Mouse (Mus musculus) stomach, embryonic 14.5 days (tissue): ENCODE data around the gene Sec61a2. TPM values are rescaled to one million over a fixed set of nuclear protein-coding genes. Genes with fewer than 3 reads are reported as not detected.
A peak's percentile ranks its signal among the peaks of the same experiment; 100 is the strongest.

ENCODE experiments used
- ATAC-seq: fragments of 200-750 bp; cut with Nextera tagmentation; 2 replicates; pipeline ENCODE4 v1.8.0; 2017; ENCODE audit warnings: low read depth, moderate TSS enrichment; ENCODE audit not compliant: insufficient number of reproducible peaks, insufficient read depth, low FRiP score
- H3K27ac ChIP-seq: fragments of 300-500 bp; sonication (generic); 2 replicates; pipeline ENCODE4 v1.5.1; 2014; ENCODE audit warnings: mild to moderate bottlenecking, low read length, moderate library complexity, mixed read lengths
- H3K27me3 ChIP-seq: fragments of 300-500 bp; sonication (generic); 2 replicates; pipeline ENCODE4 v1.6.1; 2014; ENCODE audit warnings: low read length, control low read depth, mixed read lengths; ENCODE audit not compliant: control insufficient read depth, insufficient read depth
- H3K36me3 ChIP-seq: fragments of 300-500 bp; sonication (generic); 2 replicates; pipeline ENCODE4 v1.6.1; 2014; ENCODE audit warnings: mild to moderate bottlenecking, control low read depth, low read length, moderate library complexity, mixed read lengths; ENCODE audit not compliant: control insufficient read depth, insufficient read depth
- H3K4me1 ChIP-seq: fragments of 300-500 bp; sonication (generic); 2 replicates; pipeline ENCODE4 v1.6.1; 2014; ENCODE audit warnings: low read length, control low read depth, mixed read lengths; ENCODE audit not compliant: control insufficient read depth, insufficient read depth
- H3K4me2 ChIP-seq: fragments of 300-500 bp; sonication (generic); replicated peaks from 2 replicates; pipeline ENCODE4 v1.6.1; 2014; ENCODE audit warnings: low read depth, low read length, control low read depth
- H3K4me3 ChIP-seq: fragments of 300-500 bp; sonication (generic); 2 replicates; pipeline ENCODE4 v1.5.1; 2014; ENCODE audit warnings: low read depth, low read length, control low read depth
- H3K9ac ChIP-seq: fragments of 300-500 bp; sonication (generic); replicated peaks from 2 replicates; pipeline ENCODE4 v1.6.1; 2014; ENCODE audit warnings: low read depth, mild to moderate bottlenecking, control low read depth, low read length, moderate library complexity, mixed read lengths
- H3K9me3 ChIP-seq: fragments of 300-500 bp; sonication (generic); 2 replicates; pipeline ENCODE4 v1.6.1; 2016; ENCODE audit warnings: low read depth, low read length, control low read depth; ENCODE audit not compliant: control insufficient read depth
- WGBS: fragments of 180-500 bp; shearing (Covaris S2); extraction: QIAGEN DNeasy Blood & Tissue Kit; methylation state at CpG from one replicate; pipeline ENCODE4 v1.1.7; 2014; 5-methylcytosine and 5-hydroxymethylcytosine counted together
- polyA plus RNA-seq: library from polyadenylated mRNA; unstranded; fragments of >200 nt; fragmentation: Nextera tagmentation; extraction: Ambion mirVana; gene quantifications from 2 replicates; pipeline ENCODE4 v1.2.1, GENCODE M21; 2014

Gene Sec61a2
- 90.0 and 99.8 TPM in 2 replicates for polyA plus RNA-seq

- under 1% methylated on average over 62 of the region's 62 CpGs for WGBS
- Histone ChIP-seq H3K4me1 (no peaks in the 10 kb centered on the region), H3K36me3 (peaks cover 9% of the 10 kb centered on the region), H3K9ac (peak within 1 kb of the TSS; percentile 93), H3K27me3 (no peaks in the 10 kb centered on the region), H3K27ac (peak within 1 kb of the TSS; percentile 76; the same call in 1 of the 2 replicates), H3K4me3 (peak within 1 kb of the TSS; percentile 81), H3K4me2 (peak within 1 kb of the TSS; percentile 48), H3K9me3 (no peaks in the 10 kb centered on the region)
- ATAC-seq: peak; percentile 98
These were observed at the start of gene Sec61a2 for GRCm38 (mm10) chr2:5894843-5895570. Gene Sec61a2, minus strand, starts transcription at chr2:5895432.

DNA sequence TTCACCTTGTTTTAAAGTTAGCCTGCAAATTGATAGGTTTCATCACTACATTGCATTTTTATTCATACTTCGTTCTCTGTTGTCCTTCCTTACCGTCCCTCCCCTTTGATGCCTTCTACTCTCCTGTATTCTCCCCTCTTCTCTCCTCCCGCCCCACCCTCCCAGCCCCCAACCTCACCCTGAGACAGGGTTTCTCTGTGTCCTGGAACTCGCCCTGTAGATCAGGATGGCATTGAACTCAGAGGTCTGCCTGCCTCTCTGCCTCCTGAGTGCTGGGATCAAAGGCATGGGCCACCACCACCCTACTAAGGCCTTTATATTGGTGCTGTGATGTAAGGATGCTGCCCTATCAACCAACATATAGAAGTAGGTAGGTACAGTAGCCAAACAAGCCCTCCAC lies 47.8 kb upstream of the Sec61a2 start:
- WGBS: 32% methylated on average over 4 of the region's 4 CpGs
- H3K9me3 ChIP-seq: no peaks in the 10 kb centered on the region
- no peaks in the 10 kb centered on the region for H3K27me3 ChIP-seq
- no peaks in the 10 kb centered on the region for H3K36me3 ChIP-seq
- no peaks in the 10 kb centered on the region for H3K4me1 ChIP-seq
- H3K4me3 ChIP-seq: peak overlapping the region; percentile 49
- no peak overlapping the region for H3K9ac ChIP-seq
- peak overlapping the region; percentile 63 for H3K4me2 ChIP-seq
- no peak for ATAC-seq
- no peak overlapping the region for H3K27ac ChIP-seq

GRCm38 (mm10) chr2:5942416-5943032 lies 47.3 kb upstream of the Sec61a2 start, which contains the start of gene Dhtkd1:
Gene Dhtkd1, minus strand, starts transcription at chr2:5942792.
- H3K9ac ChIP-seq: peak within 1 kb of the TSS; percentile 55
- peak; percentile 92 for ATAC-seq
- H3K4me2 ChIP-seq: peak within 1 kb of the TSS; percentile 63
- no peaks in the 10 kb centered on the region for H3K4me1 ChIP-seq
- H3K27me3 ChIP-seq: no peaks in the 10 kb centered on the region
- no peaks in the 10 kb centered on the region for H3K9me3 ChIP-seq
- H3K36me3 ChIP-seq: no peaks in the 10 kb centered on the region
- no peak within 1 kb of the TSS for H3K27ac ChIP-seq
- peak within 1 kb of the TSS; percentile 49 for H3K4me3 ChIP-seq
- WGBS: under 1% methylated on average over 36 of the region's 36 CpGs

DNA sequence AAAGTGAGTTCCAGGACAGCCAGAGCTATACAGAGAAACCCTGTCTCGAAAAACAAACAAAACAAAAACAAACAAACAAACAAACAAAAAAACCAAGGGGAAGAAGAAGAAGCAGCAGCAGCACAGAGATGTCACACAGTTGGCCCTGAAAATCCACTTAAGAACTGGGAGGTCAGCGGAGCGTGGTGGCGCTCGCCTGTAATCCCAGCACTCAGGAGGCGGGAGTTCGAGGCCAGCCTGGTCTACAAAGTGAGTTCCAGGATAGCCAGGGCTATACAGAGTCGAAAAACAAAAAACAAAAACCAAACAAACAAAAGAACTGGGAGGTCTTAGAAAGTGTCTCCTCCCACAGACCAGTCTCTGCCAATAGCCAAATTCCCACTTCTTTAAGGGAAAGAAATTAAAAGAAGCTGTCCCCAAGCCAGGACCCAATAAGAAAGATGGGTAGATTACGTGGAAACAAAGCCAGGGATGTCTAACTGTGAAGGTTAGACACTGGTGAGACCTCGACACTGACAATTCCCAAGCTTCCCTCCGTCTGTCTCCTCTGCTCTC lies 46.7 kb upstream of the Sec61a2 start:
- WGBS: 60% methylated on average over 11 of the region's 11 CpGs
- peak overlapping the region; percentile 49 for H3K4me3 ChIP-seq
- no peak overlapping the region for H3K27ac ChIP-seq
- no peaks in the 10 kb centered on the region for H3K9me3 ChIP-seq
- no peaks in the 10 kb centered on the region for H3K36me3 ChIP-seq
- H3K4me2 ChIP-seq: peak overlapping the region; percentile 63
- ATAC-seq: no peak
- H3K4me1 ChIP-seq: no peaks in the 10 kb centered on the region
- H3K27me3 ChIP-seq: no peaks in the 10 kb centered on the region
- H3K9ac ChIP-seq: peak overlapping the region; percentile 55; the same call in 1 of the 2 replicates

DNA sequence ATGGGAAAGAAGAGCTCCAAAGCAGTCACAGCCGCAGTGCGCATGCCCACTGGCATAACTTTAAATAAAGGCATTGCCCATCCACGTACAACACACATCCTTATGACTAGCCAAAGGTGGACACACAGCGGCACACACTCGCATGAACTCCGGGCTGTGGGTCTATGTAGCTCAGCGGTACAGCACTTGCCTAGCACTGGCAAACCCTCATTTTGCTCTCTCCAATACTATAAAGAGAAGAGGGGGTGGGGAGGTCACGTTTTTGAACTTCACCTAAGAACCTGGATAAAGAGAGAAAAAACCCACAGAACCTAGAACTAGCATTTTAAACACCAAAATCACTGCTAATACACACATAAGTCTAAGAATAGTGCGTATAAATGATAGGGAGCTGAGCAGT lies 45.7 kb upstream of the Sec61a2 start:
- no peak for ATAC-seq
- Histone ChIP-seq H3K27me3 (no peaks in the 10 kb centered on the region), H3K27ac (no peak overlapping the region), H3K9me3 (no peaks in the 10 kb centered on the region), H3K4me3 (no peak overlapping the region), H3K9ac (no peak overlapping the region), H3K4me1 (no peaks in the 10 kb centered on the region), H3K4me2 (no peak overlapping the region), H3K36me3 (no peaks in the 10 kb centered on the region)
- WGBS: 92% methylated on average over 9 of the region's 9 CpGs

DNA sequence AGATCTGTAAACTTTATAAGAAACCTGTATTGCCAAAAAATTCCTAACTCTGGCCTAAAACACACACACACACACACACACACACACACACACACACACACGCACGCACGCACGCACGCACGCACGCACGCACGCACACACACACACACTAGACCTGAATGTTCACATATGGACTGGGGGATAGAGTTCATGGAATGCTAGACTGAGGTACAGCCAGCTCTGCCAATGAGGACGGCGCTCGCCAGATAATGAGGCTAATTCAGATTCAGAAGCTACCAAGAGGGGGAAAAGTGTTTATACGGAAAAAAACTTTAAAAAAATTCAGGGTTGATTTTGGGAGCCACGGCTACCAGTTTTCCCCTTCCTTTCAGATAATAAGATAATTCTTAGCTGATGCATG lies 44.7 kb upstream of the Sec61a2 start:
- no peak overlapping the region for H3K4me2 ChIP-seq
- no peak overlapping the region for H3K27ac ChIP-seq
- no peaks in the 10 kb centered on the region for H3K36me3 ChIP-seq
- no peaks in the 10 kb centered on the region for H3K27me3 ChIP-seq
- H3K4me1 ChIP-seq: no peaks in the 10 kb centered on the region
- no peak overlapping the region for H3K4me3 ChIP-seq
- no peaks in the 10 kb centered on the region for H3K9me3 ChIP-seq
- WGBS: 90% methylated on average over 14 of the region's 14 CpGs
- ATAC-seq: no peak
- H3K9ac ChIP-seq: no peak overlapping the region

GRCm38 (mm10) chr2:5939319-5939718 lies 44.1 kb upstream of the Sec61a2 start:
- H3K36me3 ChIP-seq: no peaks in the 10 kb centered on the region
- no peaks in the 10 kb centered on the region for H3K27me3 ChIP-seq

DNA sequence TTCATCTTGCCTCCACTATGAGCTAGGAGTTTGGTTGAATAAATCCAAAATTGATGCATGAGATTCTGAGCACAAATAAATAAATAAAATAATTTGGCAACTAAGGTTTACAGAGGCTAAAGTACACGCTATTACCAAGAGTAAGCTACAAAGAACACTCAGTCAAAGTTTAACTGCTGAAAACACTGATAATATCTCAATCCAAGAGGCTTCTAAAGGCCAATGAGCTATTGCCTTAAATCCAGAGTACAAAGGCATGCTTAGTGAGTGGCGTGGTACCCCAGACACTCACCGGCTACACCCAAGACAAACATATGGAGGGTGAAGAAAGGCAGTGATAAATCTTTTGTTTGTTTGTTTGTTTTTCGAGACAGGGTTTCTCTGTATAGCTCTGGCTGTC lies 41.3 kb upstream of the Sec61a2 start:
- H3K27ac ChIP-seq: no peak overlapping the region
- no peaks in the 10 kb centered on the region for H3K9me3 ChIP-seq
- H3K27me3 ChIP-seq: no peaks in the 10 kb centered on the region
- no peak for ATAC-seq
- H3K9ac ChIP-seq: no peak overlapping the region
- H3K4me1 ChIP-seq: no peaks in the 10 kb centered on the region
- H3K36me3 ChIP-seq: no peaks in the 10 kb centered on the region
- no peak overlapping the region for H3K4me2 ChIP-seq
- WGBS: 68% methylated on average over 4 of the region's 4 CpGs
- no peak overlapping the region for H3K4me3 ChIP-seq

More at GRCm38 (mm10) chr2:5939319-5939718, 44.1 kb upstream of the Sec61a2 start:
- H3K4me2 ChIP-seq: no peak overlapping the region
- H3K27ac ChIP-seq: no peak overlapping the region
- WGBS: 84% methylated on average over 3 of the region's 3 CpGs
- H3K9me3 ChIP-seq: no peaks in the 10 kb centered on the region
- no peak overlapping the region for H3K4me3 ChIP-seq
- no peak for ATAC-seq
- H3K9ac ChIP-seq: no peak overlapping the region
- no peaks in the 10 kb centered on the region for H3K4me1 ChIP-seq
